Mouse (Mus musculus): ENCODE results near the gene Ccdc141. TPM values are rescaled to one million over a fixed set of nuclear protein-coding genes. Genes with fewer than 3 reads are reported as not detected.

The Ccdc141 gene
- polyA plus RNA-seq, 1 experiment from 2014 or later: 3.0 TPM

GRCm38 (mm10) chr2:77113026-77113425 is 57.4 kb downstream of the Ccdc141 start:
- H3K4me1 ChIP-seq (ENCODE audit: insufficient read depth): no peaks in the 10 kb centered on the region

GRCm38 (mm10) chr2:77111095-77111494 is 59.3 kb downstream of the Ccdc141 start:
- no peaks in the 10 kb centered on the region for H3K4me1 ChIP-seq (ENCODE audit: insufficient read depth)
- no peak overlapping the region for H3K9ac ChIP-seq (replicated peaks)
- no peak overlapping the region for H3K4me3 ChIP-seq (ENCODE audit: low read depth, low read length)
- ATAC-seq (no peak), DNase-seq (no peak)
- H3K27me3 ChIP-seq (ENCODE audit: insufficient read depth, low read length): no peaks in the 10 kb centered on the region
- H3K36me3 ChIP-seq (replicated peaks; ENCODE audit: insufficient read depth, low read length): peaks cover 2% of the 10 kb centered on the region; the same call in 1 of the 2 replicates
- no peak overlapping the region for H3K27ac ChIP-seq (ENCODE audit: low read depth)
- 76% methylated on average over 2 of the region's 2 CpGs for WGBS (ENCODE audit: insufficient replicate concordance)
- H3K9me3 ChIP-seq (ENCODE audit: low read length): no peaks in the 10 kb centered on the region
- TF ChIP-seq EP300 (IDR thresholded peaks at IDR 0.05; ENCODE audit: low read depth): no peak
- no peak for TF ChIP-seq CTCF (IDR thresholded peaks at IDR 0.05; ENCODE audit: low read depth)
- H3K4me2 ChIP-seq (ENCODE audit: low read depth, low read length): no peak overlapping the region

More at GRCm38 (mm10) chr2:77113026-77113425, 57.4 kb downstream of the Ccdc141 start:
- Histone ChIP-seq H3K27ac (ENCODE audit: low read depth) (no peak overlapping the region), H3K4me3 (ENCODE audit: low read depth, low read length) (no peak overlapping the region), H3K27me3 (ENCODE audit: insufficient read depth, low read length) (no peaks in the 10 kb centered on the region), H3K9me3 (ENCODE audit: low read length) (no peaks in the 10 kb centered on the region), H3K9ac (replicated peaks) (no peak overlapping the region), H3K36me3 (replicated peaks; ENCODE audit: insufficient read depth, low read length) (0 out of 2 replicates have a peak, but pooled peaks cover 2% of the 10 kb centered on the region), H3K4me2 (ENCODE audit: low read depth, low read length) (no peak overlapping the region)
- 77% methylated on average over 5 of the region's 5 CpGs for WGBS (ENCODE audit: insufficient replicate concordance)
- no peak for DNase-seq
- ATAC-seq: no peak
- no peak for TF ChIP-seq EP300 (IDR thresholded peaks at IDR 0.05; ENCODE audit: low read depth)
- TF ChIP-seq CTCF (IDR thresholded peaks at IDR 0.05; ENCODE audit: low read depth): no peak

- Histone ChIP-seq H3K4me3 (ENCODE audit: low read depth, low read length) (no peak overlapping the region), H3K9ac (replicated peaks) (no peak overlapping the region), H3K27ac (ENCODE audit: low read depth) (no peak overlapping the region), H3K27me3 (ENCODE audit: insufficient read depth, low read length) (no peaks in the 10 kb centered on the region), H3K36me3 (replicated peaks; ENCODE audit: insufficient read depth, low read length) (peaks cover 2% of the 10 kb centered on the region; the same call in 1 of the 2 replicates), H3K4me1 (ENCODE audit: insufficient read depth) (no peaks in the 10 kb centered on the region), H3K9me3 (ENCODE audit: low read length) (no peaks in the 10 kb centered on the region), H3K4me2 (ENCODE audit: low read depth, low read length) (no peak overlapping the region)
- DNase-seq: no peak
- no peak for TF ChIP-seq EP300 (IDR thresholded peaks at IDR 0.05; ENCODE audit: low read depth)
- no peak for TF ChIP-seq CTCF (IDR thresholded peaks at IDR 0.05; ENCODE audit: low read depth)
- WGBS (ENCODE audit: insufficient replicate concordance): 63% methylated on average over 4 of the region's 4 CpGs
- ATAC-seq: no peak
These were observed 60.1 kb downstream of the Ccdc141 start for GRCm38 (mm10) chr2:77110365-77110764.

- Histone ChIP-seq H3K36me3 (replicated peaks; ENCODE audit: insufficient read depth, low read length) (peaks cover 2% of the 10 kb centered on the region; the same call in 1 of the 2 replicates), H3K9me3 (ENCODE audit: low read length) (no peaks in the 10 kb centered on the region), H3K4me2 (ENCODE audit: low read depth, low read length) (no peak overlapping the region), H3K4me3 (ENCODE audit: low read depth, low read length) (no peak overlapping the region), H3K9ac (replicated peaks) (no peak overlapping the region), H3K27me3 (ENCODE audit: insufficient read depth, low read length) (no peaks in the 10 kb centered on the region), H3K4me1 (ENCODE audit: insufficient read depth) (no peaks in the 10 kb centered on the region), H3K27ac (ENCODE audit: low read depth) (no peak overlapping the region)
- no peak for TF ChIP-seq EP300 (IDR thresholded peaks at IDR 0.05; ENCODE audit: low read depth)
- TF ChIP-seq CTCF (IDR thresholded peaks at IDR 0.05; ENCODE audit: low read depth): no peak
- ATAC-seq: no peak
- 72% methylated on average over 8 of the region's 8 CpGs for WGBS (ENCODE audit: insufficient replicate concordance)
- DNase-seq: no peak
These were observed 60.8 kb downstream of the Ccdc141 start for GRCm38 (mm10) chr2:77109506-77110123.

GRCm38 (mm10) chr2:77108562-77108961 is 61.9 kb downstream of the Ccdc141 start:
- no peaks in the 10 kb centered on the region for H3K9me3 ChIP-seq (ENCODE audit: low read length)
- no peak for DNase-seq
- no peak overlapping the region for H3K4me3 ChIP-seq (ENCODE audit: low read depth, low read length)
- H3K9ac ChIP-seq (replicated peaks): no peak overlapping the region
- H3K36me3 ChIP-seq (replicated peaks; ENCODE audit: insufficient read depth, low read length): no peaks in the 10 kb centered on the region; the same call in 1 of the 2 replicates
- TF ChIP-seq CTCF (IDR thresholded peaks at IDR 0.05; ENCODE audit: low read depth) (no peak), EP300 (IDR thresholded peaks at IDR 0.05; ENCODE audit: low read depth) (no peak)
- no peaks in the 10 kb centered on the region for H3K27me3 ChIP-seq (ENCODE audit: insufficient read depth, low read length)
- ATAC-seq: no peak
- H3K4me1 ChIP-seq (ENCODE audit: insufficient read depth): no peaks in the 10 kb centered on the region
- H3K27ac ChIP-seq (ENCODE audit: low read depth): no peak overlapping the region
- no peak overlapping the region for H3K4me2 ChIP-seq (ENCODE audit: low read depth, low read length)
- WGBS (ENCODE audit: insufficient replicate concordance): 65% methylated on average over 5 of the region's 5 CpGs

GRCm38 (mm10) chr2:77106150-77106549 is 64.3 kb downstream of the Ccdc141 start:
- Histone ChIP-seq H3K27ac (ENCODE audit: low read depth) (no peak overlapping the region), H3K4me1 (ENCODE audit: insufficient read depth) (no peaks in the 10 kb centered on the region), H3K27me3 (ENCODE audit: insufficient read depth, low read length) (no peaks in the 10 kb centered on the region), H3K4me2 (ENCODE audit: low read depth, low read length) (no peak overlapping the region), H3K36me3 (replicated peaks; ENCODE audit: insufficient read depth, low read length) (no peaks in the 10 kb centered on the region; the same call in 1 of the 2 replicates), H3K9ac (replicated peaks) (no peak overlapping the region), H3K4me3 (ENCODE audit: low read depth, low read length) (no peak overlapping the region), H3K9me3 (ENCODE audit: low read length) (no peaks in the 10 kb centered on the region)
- DNase-seq (no peak), ATAC-seq (no peak)
- no peak for TF ChIP-seq CTCF (IDR thresholded peaks at IDR 0.05; ENCODE audit: low read depth)
- no peak for TF ChIP-seq EP300 (IDR thresholded peaks at IDR 0.05; ENCODE audit: low read depth)
- WGBS (ENCODE audit: insufficient replicate concordance): 65% methylated on average over 3 of the region's 3 CpGs

All from liver, postnatal 0 days (tissue).